Mouse (Mus musculus) liver, embryonic 14.5 days (tissue): ENCODE measurements at regions not wholly inside any gene's neighbourhood (a gene's known extent, or its start where the extent isn't known, plus 50 kb on each side); places are given as distances from the start of the nearest gene placed in this dataset.

Source experiments
- ATAC-seq: fragments of 200-750 bp; cut with Nextera tagmentation; 2 replicates; pipeline ENCODE4 v1.8.0; 2017; ENCODE audit warnings: moderate number of reproducible peaks, mild to moderate bottlenecking, moderate library complexity; ENCODE audit not compliant: insufficient read depth
- DNase-seq, 3 experiments: peaks; one replicate each; pipeline ENCODE4 v3.0.0-alpha.2; 2012 to 2013; ENCODE audit warnings: low read depth in 3 of 3, low spot score in 3 of 3
- H3K27ac ChIP-seq: fragments of 300-500 bp; sonication (generic); 2 replicates; pipeline ENCODE4 v1.5.1; 2014; ENCODE audit warnings: moderate library complexity, mild to moderate bottlenecking, control low read depth, inconsistent platforms
- H3K27me3 ChIP-seq: fragments of 300-500 bp; sonication (generic); 2 replicates; pipeline ENCODE4 v1.6.1; 2014; ENCODE audit warnings: mild to moderate bottlenecking, low read length, moderate library complexity; ENCODE audit not compliant: control insufficient read depth, insufficient read depth
- H3K36me3 ChIP-seq: fragments of 300-500 bp; sonication (generic); replicated peaks from 2 replicates; pipeline ENCODE4 v1.6.1; 2014; ENCODE audit warnings: low read depth; ENCODE audit not compliant: control insufficient read depth, insufficient read depth
- H3K4me1 ChIP-seq, 2 experiments: fragments of 200-500 bp in 1 of 2; fragments of 300-500 bp in 1 of 2; sonication (generic) in 1 of 2; replicated peaks; 2 replicates each; pipeline ENCODE4 v1.6.1; 2012 to 2014; ENCODE audit warnings: antibody characterized with exemption in 1 of 2, inconsistent platforms in 1 of 2, low read length in 1 of 2; ENCODE audit not compliant: control insufficient read depth in 2 of 2, insufficient read depth in 2 of 2
- H3K4me2 ChIP-seq: fragments of 300-500 bp; sonication (generic); 2 replicates; pipeline ENCODE4 v1.6.1; 2014; ENCODE audit warnings: low read depth, mild to moderate bottlenecking, control low read depth, moderate library complexity
- H3K4me3 ChIP-seq, 2 experiments: fragments of 200-500 bp in 1 of 2; fragments of 300-500 bp in 1 of 2; sonication (generic) in 1 of 2; 2 replicates each; pipeline ENCODE4 v1.5.1; 2012 to 2014; ENCODE audit warnings: low read depth in 2 of 2, low read length in 2 of 2, mild to moderate bottlenecking in 2 of 2, control low read depth in 1 of 2, inconsistent platforms in 1 of 2, moderate library complexity in 1 of 2; ENCODE audit not compliant: insufficient read depth in 1 of 2
- H3K9ac ChIP-seq: fragments of 300-500 bp; sonication (generic); replicated peaks from 2 replicates; pipeline ENCODE4 v1.6.1; 2014; ENCODE audit warnings: mild to moderate bottlenecking, control low read depth, moderate library complexity
- H3K9me3 ChIP-seq: fragments of 300-500 bp; sonication (generic); 2 replicates; pipeline ENCODE4 v1.6.1; 2016; ENCODE audit warnings: low read length, mixed read lengths; ENCODE audit not compliant: control insufficient read depth
- CTCF ChIP-seq: IDR thresholded peaks from 2 replicates; pipeline ENCODE4 v1.5.1; 2016; ENCODE audit warnings: antibody characterized with exemption, low read depth, control low read depth
- EP300 ChIP-seq: IDR thresholded peaks from 2 replicates; pipeline ENCODE4 v1.6.1; 2016; ENCODE audit warnings: antibody characterized with exemption, low read depth
- WGBS: fragments of 180-500 bp; shearing (Covaris S2); extraction: QIAGEN DNeasy Blood & Tissue Kit; methylation state at CpG from one replicate; pipeline ENCODE4 v1.1.7; 2014; ENCODE audit not compliant: insufficient replicate concordance; 5-methylcytosine and 5-hydroxymethylcytosine counted together

- Histone ChIP-seq H3K9me3 (no peaks in the 10 kb centered on the region), H3K27me3 (no peaks in the 10 kb centered on the region), H3K36me3 (no peaks in the 10 kb centered on the region), H3K27ac (no peak overlapping the region), H3K4me2 (no peak overlapping the region), H3K4me1 (no peaks in the 10 kb centered on the region), H3K9ac (no peak overlapping the region), H3K4me3 (no peak overlapping the region)
- 62% methylated on average over 3 of the region's 3 CpGs for WGBS
- ATAC-seq (no peak), DNase-seq (no peak)
- no peak for TF ChIP-seq EP300
- TF ChIP-seq CTCF, result no peak
Observed at GRCm38 (mm10) chr6:93422906-93423305, 479.6 kb upstream of the Adamts9 start.

- Histone ChIP-seq H3K9ac (no peak overlapping the region), H3K27ac (no peak overlapping the region), H3K36me3 (no peaks in the 10 kb centered on the region), H3K27me3 (no peaks in the 10 kb centered on the region), H3K9me3 (no peaks in the 10 kb centered on the region), H3K4me2 (no peak overlapping the region), H3K4me1 (no peaks in the 10 kb centered on the region), H3K4me3 (no peak overlapping the region)
- WGBS, result 51% methylated on average over 4 of the region's 4 CpGs
- DNase-seq (no peak), ATAC-seq (no peak)
- TF ChIP-seq EP300, result no peak
- TF ChIP-seq CTCF, result no peak
Observed at GRCm38 (mm10) chr6:93422253-93422652, 479.0 kb upstream of the Adamts9 start.

DNA sequence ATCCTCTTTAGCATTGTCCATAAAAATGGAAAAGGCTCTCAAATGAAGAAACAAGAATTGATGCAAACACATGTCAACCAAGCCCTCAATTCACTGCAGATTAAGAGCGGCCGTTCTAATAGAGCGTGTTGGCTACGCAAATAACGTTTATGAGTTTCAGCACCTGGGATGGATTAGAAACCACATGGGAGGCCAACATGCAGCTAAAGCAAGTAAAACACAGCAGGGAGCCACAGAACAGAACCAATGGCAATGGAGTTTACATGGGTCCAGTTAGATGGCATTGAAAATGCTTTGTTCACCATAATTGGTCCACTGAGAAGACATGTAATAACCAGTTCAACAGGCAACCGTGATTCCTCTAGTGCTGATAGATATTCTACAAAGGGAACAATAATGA, 474.3 kb upstream of the Adamts9 start:
- TF ChIP-seq CTCF (no peak), EP300 (no peak)
- WGBS, result 73% methylated on average over 6 of the region's 6 CpGs
- ATAC-seq, result no peak
- H3K9ac ChIP-seq, result no peak overlapping the region
- DNase-seq, result no peak
- H3K27ac ChIP-seq, result no peak overlapping the region
- H3K4me3 ChIP-seq, result no peak overlapping the region
- no peaks in the 10 kb centered on the region for H3K9me3 ChIP-seq
- no peaks in the 10 kb centered on the region for H3K36me3 ChIP-seq
- no peaks in the 10 kb centered on the region for H3K27me3 ChIP-seq
- H3K4me1 ChIP-seq, result no peaks in the 10 kb centered on the region
- H3K4me2 ChIP-seq, result no peak overlapping the region

- 29% methylated on average over 1 of the region's 1 CpGs for WGBS
Observed at GRCm38 (mm10) chr6:93416006-93416405, 472.7 kb upstream of the Adamts9 start.

DNA sequence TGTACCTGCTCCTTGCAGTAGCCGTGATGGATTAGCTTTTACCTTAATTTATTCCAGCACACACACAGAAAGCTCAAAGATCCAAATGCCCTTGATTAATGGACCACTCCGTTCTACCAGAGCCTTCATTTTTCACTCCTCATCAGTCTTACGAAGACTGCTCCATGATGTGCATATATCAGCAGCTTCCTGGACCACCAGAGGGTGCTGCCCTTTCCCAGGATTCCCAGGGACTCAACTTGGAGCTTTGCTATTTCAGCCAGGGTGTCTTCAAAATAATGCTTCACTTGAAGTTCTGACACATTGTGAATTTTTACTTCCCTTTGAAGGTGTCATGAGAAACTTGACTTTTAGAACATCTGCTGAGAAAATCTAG, 467.8 kb upstream of the Adamts9 start:
- no peaks in the 10 kb centered on the region for H3K27me3 ChIP-seq
- H3K9me3 ChIP-seq, result no peaks in the 10 kb centered on the region
- H3K36me3 ChIP-seq, result no peaks in the 10 kb centered on the region
- no peak overlapping the region for H3K4me3 ChIP-seq
- no peak for TF ChIP-seq CTCF
- no peak for ATAC-seq
- 46% methylated on average over 3 of the region's 3 CpGs for WGBS
- no peaks in the 10 kb centered on the region for H3K4me1 ChIP-seq
- DNase-seq, result no peak
- no peak overlapping the region for H3K9ac ChIP-seq
- H3K4me2 ChIP-seq, result no peak overlapping the region
- H3K27ac ChIP-seq, result no peak overlapping the region

More at GRCm38 (mm10) chr6:93416006-93416405, 472.7 kb upstream of the Adamts9 start:
- no peak overlapping the region for H3K27ac ChIP-seq
- no peak overlapping the region for H3K4me2 ChIP-seq
- DNase-seq, result no peak
- H3K36me3 ChIP-seq, result no peaks in the 10 kb centered on the region
- no peaks in the 10 kb centered on the region for H3K4me1 ChIP-seq
- H3K27me3 ChIP-seq, result no peaks in the 10 kb centered on the region
- no peak overlapping the region for H3K4me3 ChIP-seq
- no peak overlapping the region for H3K9ac ChIP-seq
- TF ChIP-seq CTCF, result no peak
- TF ChIP-seq EP300, result no peak
- ATAC-seq, result no peak
- H3K9me3 ChIP-seq, result no peaks in the 10 kb centered on the region
